Mouse (Mus musculus): Measurements from ENCODE around the gene Plxdc1.

GRCm38 (mm10) chr11:97997387-97997960 lies 11.2 kb upstream of the Plxdc1 start:
- TF ChIP-seq GATA1 (IDR thresholded peaks at IDR 0.05; ENCODE audit: low read length), result no peak
- no peak for TF ChIP-seq TAL1 (IDR thresholded peaks at IDR 0.05; ENCODE audit: low read length)

Measured in erythroblast, embryonic 14.5 days (primary cell).